Mouse (Mus musculus) midbrain, embryonic 16.5 days (tissue): ENCODE data around the gene Dynlt1b. TPM values are rescaled to one million over a fixed set of nuclear protein-coding genes. Genes with fewer than 3 reads are reported as not detected.

Experiments used
- polyA plus RNA-seq: library from polyadenylated mRNA; unstranded; fragments of >200 nt; fragmentation: Nextera tagmentation; extraction: Ambion mirVana; gene quantifications from 2 replicates; pipeline ENCODE4 v1.2.1, GENCODE M21; 2015

Dynlt1b gene
- polyA plus RNA-seq, 1 experiment from 2014 or later = 1,051 TPM

Other genes with a start within 250 kb of the Dynlt1b start
- 64.9 and 73.1 TPM in 2 replicates for gene Tmem181a, start 173.3 kb upstream of the Dynlt1b start, polyA plus RNA-seq
- gene Dynlt1a, start 112.6 kb upstream of the Dynlt1b start, polyA plus RNA-seq = 55.3 and 57.3 TPM in 2 replicates
- gene Dynlt1c, start 171.6 kb downstream of the Dynlt1b start, polyA plus RNA-seq = 61.5 and 73.2 TPM in 2 replicates
- gene Dynlt1f, start 225.8 kb downstream of the Dynlt1b start, polyA plus RNA-seq = 224 and 243 TPM in 2 replicates
- 0.57 and 0.82 TPM in 2 replicates for gene Sytl3, start 229.0 kb downstream of the Dynlt1b start, polyA plus RNA-seq